Mouse (Mus musculus) gastrocnemius, postnatal 25 days (tissue): ENCODE data around the gene Gm3468. TPM values are rescaled to one million over a fixed set of nuclear protein-coding genes. Genes with fewer than 3 reads are reported as not detected.
"Not testable (repeated sequence)": the region's sequence is repeated elsewhere in the genome, so short reads cannot be mapped to it uniquely, and the experiment has no call there.

Experiments used
- DNase-seq: peaks from one replicate; pipeline ENCODE4 v3.0.0; 2022
- long read RNA-seq, 2 experiments: library from polyadenylated mRNA; stranded (forward); transcript quantifications; one replicate each; pipeline ENCODE4 v2.0.0; 2021
- total RNA-seq, 2 experiments: library from RNA; stranded (reverse); gene quantifications; 1 replicate in 1 of 2; 2 replicates in 1 of 2; pipeline ENCODE4 v1.2.3; 2021

Gene Gm3468
- under 1 TPM in 1 of 2 experiments, not detected in 1; 0.18 TPM for total RNA-seq
- long read RNA-seq, experiment 1, partial matches to known transcripts = 0 of 1 reads
- long read RNA-seq, experiment 1, other reads (novel, unspliced or antisense) = 1 of 1 reads
- long read RNA-seq, experiment 2 = 0 reads

- peak; percentile 22 for DNase-seq
Measured at GRCm38 (mm10) chr14:6108272-6108925, at the start of gene Gm3468. Gene Gm3468 (minus strand): TSS chr14:6108665.

GRCm38 (mm10) chr14:6125707-6126106 lies 17.2 kb upstream of the Gm3468 start, which contains the start of gene Gm3476:
Gene Gm3476 (minus strand): TSS chr14:6125807.
- DNase-seq = not testable (repeated sequence)

- DNase-seq = not testable (repeated sequence)
Measured at GRCm38 (mm10) chr14:6107500-6107899, 965 bp downstream of the Gm3468 start.

- DNase-seq = not testable (repeated sequence)
Measured at GRCm38 (mm10) chr14:6093842-6094241, 14.6 kb downstream of the Gm3468 start, which contains the start of gene Gm8206. Gene Gm8206 (minus strand): TSS chr14:6093942.

GRCm38 (mm10) chr14:6058167-6058566 lies 50.3 kb downstream of the Gm3468 start, which contains the start of gene Gm6337:
Gene Gm6337 (minus strand): TSS chr14:6058267.
- not testable (repeated sequence) for DNase-seq

Other genes starting within 250 kb of the Gm3468 start
- not detected for gene Gm8237, start 228.3 kb downstream of the Gm3468 start, total RNA-seq
- under 1 TPM in 1 of 2 experiments, not detected in 1; 0.15 TPM for gene Gm3248, start 146.9 kb downstream of the Gm3468 start, total RNA-seq
- gene Gm3453, start 129.5 kb downstream of the Gm3468 start, total RNA-seq = not detected
- gene Gm6337, start 50.4 kb downstream of the Gm3468 start, total RNA-seq = not detected
- gene Gm8206, start 14.7 kb downstream of the Gm3468 start, total RNA-seq = not detected
- not detected for gene Gm3476, start 17.1 kb upstream of the Gm3468 start, total RNA-seq
- gene Gm21560, start 110.6 kb upstream of the Gm3468 start, total RNA-seq = under 1 TPM in 1 of 2 experiments, not detected in 1; 0.24 TPM
- not detected for gene Gm3411, start 178.6 kb upstream of the Gm3468 start, total RNA-seq
- not detected for gene Gm21103, start 196.2 kb upstream of the Gm3468 start, total RNA-seq
- gene Gm3618, start 235.0 kb upstream of the Gm3468 start, total RNA-seq = not detected